Mouse (Mus musculus): ENCODE data around the gene Cyb5d1.

The Cyb5d1 gene

GRCm38 (mm10) chr11:69395235-69395633, at the start of gene Cyb5d1, which contains the start of gene Naa38:
Cyb5d1 (minus strand) TSS chr11:69395631.
Naa38 (plus strand) TSS chr11:69395487.
- peak; percentile 79 to 82 for DNase-seq (ENCODE audit: low spot score in 2 of 2)

- no peak for DNase-seq (ENCODE audit: low spot score in 2 of 2)
These were observed 47.9 kb upstream of the Cyb5d1 start for GRCm38 (mm10) chr11:69443328-69443727.

DNA sequence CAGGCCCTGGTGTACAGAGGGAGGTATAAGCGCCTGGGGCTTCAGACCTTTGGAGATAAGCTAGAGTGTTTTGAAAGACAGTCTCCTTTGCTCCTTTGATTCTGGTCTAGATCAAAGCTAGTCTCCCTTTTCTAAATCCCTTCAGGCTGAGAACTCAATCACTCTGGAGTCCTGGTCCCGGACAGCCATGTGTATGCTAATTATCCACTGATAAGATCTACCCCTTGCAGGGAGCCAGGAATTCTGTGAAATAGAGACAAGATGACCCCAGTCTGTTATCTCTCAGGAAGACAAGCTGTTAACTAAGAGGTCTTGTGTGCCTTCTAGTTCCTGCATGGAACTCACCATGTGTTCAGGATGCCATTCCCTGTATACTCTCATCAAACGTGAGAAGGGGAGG, 41.9 kb upstream of the Cyb5d1 start:
- DNase-seq (ENCODE audit: low spot score in 2 of 2) = no peak

DNA sequence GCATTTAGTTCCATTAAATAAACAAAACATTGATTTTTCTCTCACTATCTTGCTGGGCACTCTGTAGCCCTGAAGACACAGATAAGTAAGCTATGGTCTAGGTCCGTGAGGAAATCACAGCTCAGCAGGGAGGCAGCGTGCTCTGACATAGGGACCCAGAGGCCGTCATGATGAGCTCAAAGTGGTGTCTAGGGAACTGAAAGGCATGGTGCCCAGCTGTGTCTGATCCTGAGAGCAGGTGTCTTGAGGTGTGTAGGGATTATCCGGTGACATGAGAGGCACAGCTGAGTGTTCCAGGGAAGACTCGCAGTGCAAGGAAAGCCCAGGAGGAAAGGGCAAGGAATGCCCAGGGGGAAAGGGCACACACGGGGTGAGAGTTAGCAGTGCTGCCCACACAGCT, 37.8 kb upstream of the Cyb5d1 start:
- DNase-seq (ENCODE audit: low spot score in 2 of 2) = no peak

DNA sequence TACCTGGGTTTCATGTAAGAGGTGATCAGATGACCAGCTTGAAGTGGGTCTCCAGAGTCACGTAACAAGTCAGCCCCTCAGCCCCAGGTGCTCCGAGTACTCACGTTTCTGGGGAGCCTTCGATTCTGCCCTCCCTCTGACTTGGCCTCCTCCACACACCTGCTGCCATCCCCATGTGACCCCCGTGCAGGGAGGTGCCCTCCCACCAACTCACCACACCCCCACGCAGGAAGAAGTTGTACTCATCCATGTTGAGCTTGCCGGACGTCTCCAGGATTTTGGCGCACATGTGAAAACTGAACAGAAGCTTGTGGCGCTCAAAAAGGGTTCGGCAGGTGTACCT, 37.2 kb upstream of the Cyb5d1 start:
- DNase-seq (ENCODE audit: low spot score in 2 of 2) = no peak

DNA sequence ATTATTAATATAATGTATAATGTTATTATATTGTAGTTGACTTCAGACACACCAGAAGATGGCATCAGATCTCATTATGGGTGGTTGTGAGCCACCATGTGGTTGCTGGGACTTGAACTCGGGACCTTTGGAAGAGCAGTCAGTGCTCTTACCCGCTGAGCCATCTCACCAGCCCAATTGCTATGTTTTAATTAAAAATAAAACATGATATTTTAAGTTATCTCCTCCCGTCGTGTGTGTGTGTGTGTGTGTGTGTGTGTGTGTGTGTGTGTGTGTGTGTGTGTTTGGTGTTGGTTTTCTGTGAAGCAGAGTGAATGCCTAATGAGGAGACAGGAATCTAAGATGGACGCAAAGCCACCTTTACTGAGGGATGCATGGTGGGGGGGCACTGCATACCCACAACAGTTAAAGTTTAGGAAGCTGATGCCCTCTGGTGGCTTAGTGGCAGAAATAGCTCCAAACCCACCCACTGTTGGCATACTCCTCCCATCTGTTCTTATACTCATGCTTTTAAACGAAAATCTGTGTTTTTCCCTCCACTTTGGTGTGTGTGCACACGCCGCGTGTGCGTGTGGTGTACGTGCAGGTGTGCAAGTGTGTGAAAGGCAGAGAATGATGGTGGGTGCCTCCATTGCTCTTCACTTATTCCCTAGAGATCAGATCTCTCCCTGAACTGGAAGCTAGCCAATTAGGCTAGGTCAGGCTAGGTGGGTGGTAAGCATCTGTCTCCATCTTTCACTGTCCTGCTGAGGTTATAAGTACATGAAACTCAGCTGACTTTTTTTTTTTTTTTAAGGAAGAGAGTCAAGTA, 36.6 kb upstream of the Cyb5d1 start:
- DNase-seq (ENCODE audit: low spot score in 2 of 2) = peak; percentile 62 to 81

GRCm38 (mm10) chr11:69430631-69431030, 35.2 kb upstream of the Cyb5d1 start:
- no peak for DNase-seq (ENCODE audit: low spot score in 2 of 2)

- DNase-seq (ENCODE audit: low spot score in 2 of 2) = no peak
These were observed 33.9 kb upstream of the Cyb5d1 start for GRCm38 (mm10) chr11:69429313-69429712.

- DNase-seq (ENCODE audit: low spot score in 2 of 2) = no peak
These were observed 33.3 kb upstream of the Cyb5d1 start for GRCm38 (mm10) chr11:69428751-69429150.

- DNase-seq (ENCODE audit: low spot score in 2 of 2) = no peak
These were observed 30.8 kb upstream of the Cyb5d1 start for GRCm38 (mm10) chr11:69426246-69426645.

DNA sequence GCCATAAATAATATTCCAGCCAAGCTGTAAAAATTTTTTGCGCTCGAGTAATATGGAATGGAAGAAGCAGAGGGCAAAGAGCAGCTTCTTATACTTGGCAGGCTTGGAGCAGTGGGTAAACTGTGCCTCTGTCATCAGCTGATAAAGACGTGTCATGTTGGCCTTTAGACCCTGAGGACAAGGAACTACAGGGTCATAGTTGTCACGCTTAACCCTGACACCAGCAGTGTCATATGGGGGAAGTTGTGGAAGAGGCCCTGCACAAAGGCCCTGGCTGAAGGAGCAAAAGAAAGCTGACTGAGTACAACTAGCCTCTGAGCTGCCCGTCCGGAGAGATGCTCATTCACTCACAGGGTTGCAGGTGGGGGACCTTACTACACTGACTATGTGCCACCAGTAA, 28.5 kb upstream of the Cyb5d1 start:
- DNase-seq (ENCODE audit: low spot score in 2 of 2) = no peak

DNA sequence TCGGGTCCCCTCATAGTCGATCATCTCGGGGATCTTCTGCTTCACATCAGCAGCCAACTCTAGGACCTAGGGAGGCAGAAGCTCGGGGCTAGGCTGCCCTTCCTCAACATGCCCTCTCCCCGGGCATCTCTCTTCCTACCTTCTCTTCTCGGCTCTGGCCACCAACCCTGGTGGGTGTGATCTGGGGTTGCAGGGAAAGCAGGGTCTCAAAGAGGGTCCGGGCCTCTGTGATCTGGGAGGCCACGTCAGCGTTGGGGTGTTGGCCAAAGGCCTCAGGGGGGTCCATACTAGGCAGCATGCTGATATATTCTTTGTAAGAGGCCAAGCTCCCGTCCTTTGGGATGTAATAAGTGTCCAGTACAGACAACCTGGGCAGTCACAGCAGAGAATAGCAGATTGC, 27.4 kb upstream of the Cyb5d1 start:
- no peak for DNase-seq (ENCODE audit: low spot score in 2 of 2)

DNA sequence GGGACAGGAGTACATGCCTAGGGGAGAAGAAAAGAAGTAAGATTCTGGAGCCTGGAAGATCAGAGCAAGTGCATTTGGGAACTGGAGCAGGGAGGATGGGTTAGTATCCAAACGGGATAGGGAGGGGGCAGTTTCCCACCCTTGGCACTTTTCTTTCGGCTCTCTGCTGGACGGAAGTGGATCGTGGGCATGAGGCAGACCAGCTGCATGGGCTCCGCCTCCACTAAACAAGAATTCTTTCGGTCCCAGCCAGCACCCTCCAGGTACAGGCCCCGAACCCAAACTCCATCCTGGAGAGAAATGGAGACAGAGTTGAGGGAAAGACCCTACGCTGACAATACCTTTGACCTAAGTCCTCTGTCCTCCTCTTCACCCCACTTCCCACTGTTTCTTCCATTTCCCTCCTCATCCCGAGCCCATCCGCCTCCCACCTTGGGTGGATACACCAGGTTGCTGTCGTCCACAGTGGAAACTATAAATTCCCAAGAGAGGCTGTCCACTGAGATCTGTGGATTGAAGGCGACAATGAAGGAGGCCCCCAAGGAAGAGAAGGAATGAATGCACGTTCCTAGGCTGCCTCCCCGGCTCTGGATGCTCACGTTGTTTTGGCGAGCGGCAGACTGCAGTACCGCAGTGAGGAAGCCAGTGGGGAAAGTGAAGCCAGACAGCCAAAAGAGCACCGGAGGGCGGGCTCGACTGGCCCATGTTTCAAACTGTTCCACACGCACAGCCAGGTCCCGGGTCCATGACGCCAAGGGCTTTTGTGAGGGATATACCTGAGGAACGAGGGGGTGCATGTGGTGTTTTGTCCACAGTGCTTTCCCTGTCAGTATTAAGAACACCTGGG, 25.9 kb upstream of the Cyb5d1 start:
- DNase-seq (ENCODE audit: low spot score in 2 of 2) = no peak

DNA sequence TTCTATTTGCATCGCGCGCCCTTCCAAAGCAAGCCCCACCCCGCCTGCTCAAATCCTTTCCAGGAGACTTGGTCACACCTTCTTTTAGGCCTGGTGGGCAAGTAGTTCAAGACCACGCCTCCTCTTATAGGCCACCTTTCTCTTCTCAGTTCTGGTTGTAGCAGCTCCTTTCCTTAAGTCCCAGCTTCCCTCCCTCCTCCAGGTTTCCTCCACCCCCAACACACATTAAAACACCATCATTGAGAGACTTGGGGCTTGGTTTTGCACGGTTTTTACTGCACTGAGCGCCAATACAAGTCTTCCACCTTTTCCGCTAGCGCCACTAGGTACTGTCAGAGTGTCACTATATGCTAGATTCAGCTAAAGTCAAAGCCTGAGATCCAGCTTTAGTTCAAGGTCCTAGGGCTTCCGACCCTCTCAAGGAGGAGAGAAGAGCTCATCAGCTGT, 25.1 kb upstream of the Cyb5d1 start:
- no peak for DNase-seq (ENCODE audit: low spot score in 2 of 2)

DNA sequence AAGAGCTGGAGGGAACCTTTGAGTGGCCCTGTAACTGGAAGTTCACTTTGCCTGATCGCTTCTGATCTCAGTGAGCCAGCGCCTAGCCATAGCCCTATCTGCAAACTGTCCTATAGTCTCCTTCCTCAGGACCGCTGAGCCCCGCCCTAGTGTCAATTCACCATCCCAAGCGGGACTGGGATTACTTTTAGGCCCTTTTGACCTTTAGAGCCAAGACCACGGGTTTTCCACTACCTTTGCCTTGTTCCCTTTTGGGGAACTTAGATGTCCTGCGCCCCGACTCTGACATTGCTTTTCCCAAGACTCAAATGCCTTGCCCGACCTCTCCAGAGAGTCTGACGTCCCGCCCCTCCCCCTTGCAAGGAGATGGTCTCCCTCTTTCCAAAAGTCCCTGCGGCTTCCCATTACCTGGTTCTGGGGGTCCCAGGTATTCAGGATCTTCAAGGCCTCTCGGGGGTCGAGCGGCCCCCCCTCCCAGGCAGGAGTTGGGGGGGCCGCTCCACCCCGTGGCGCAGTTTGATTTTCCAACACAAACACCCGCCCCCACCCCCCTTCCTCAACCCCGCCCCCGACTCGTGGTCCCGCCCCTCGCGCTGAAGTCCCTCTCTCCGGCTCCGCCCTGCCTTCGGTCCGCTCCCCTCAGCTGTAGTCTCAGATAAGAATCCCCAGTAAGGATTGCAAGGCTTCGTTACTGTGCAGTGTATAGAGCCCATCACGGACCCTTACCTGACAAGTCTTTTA, 24.6 kb upstream of the Cyb5d1 start:
- DNase-seq (ENCODE audit: low spot score in 2 of 2) = peak in 1 of 2 experiments; percentile 62

GRCm38 (mm10) chr11:69419443-69419812, 24.0 kb upstream of the Cyb5d1 start:
- peak in 1 of 2 experiments; percentile 45 for DNase-seq (ENCODE audit: low spot score in 2 of 2)

GRCm38 (mm10) chr11:69418481-69419442, 23.3 kb upstream of the Cyb5d1 start:
- peak; percentile 84 to 87 for DNase-seq (ENCODE audit: low spot score in 2 of 2)

DNA sequence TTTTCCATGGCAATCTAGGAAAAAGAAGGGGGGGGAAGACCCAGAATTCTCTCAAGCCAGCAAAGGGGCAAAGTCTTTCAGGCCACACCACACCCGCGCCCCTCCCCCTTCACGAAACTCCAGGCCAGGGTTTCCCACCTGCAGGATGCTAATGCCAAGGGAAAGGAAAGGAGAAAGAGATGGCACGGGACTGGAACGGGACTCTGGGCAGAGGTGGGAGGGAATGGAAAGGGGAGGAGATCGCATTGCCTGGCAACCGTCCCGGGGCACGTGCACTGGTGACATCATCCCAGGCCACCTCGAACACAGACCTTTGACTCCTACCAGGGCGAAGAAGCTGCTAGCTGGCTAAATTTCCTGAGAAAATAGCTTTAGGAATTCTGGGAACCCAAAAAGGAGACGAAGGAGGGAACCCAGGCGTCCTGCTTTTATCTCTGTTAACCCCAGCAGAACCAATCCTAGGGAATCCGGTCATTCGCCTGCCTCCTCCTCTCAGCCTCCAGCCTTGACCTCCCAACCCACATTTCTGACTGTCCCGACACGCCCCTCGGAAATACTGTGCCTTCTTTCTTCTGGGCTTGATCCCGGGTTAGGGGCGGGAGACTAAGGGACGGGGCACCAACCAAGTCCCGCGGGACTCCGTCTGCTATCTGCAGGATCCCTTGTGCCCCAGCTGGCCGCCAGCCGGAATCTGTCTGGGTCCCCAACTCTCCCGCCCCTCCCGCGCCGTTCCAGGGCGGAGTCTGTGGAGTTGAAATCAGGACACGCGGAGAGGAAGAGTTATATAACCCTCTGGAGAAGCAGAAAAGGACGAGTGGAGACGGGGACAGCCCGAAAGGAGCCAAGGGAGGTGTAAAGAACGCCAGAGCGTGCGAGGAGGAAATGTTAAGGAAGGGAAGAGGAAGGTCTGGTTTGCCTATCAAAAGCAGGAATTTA, 22.3 kb upstream of the Cyb5d1 start:
- DNase-seq (ENCODE audit: low spot score in 2 of 2) = peak; percentile 60 to 66

- no peak for DNase-seq (ENCODE audit: low spot score in 2 of 2)
These were observed 21.6 kb upstream of the Cyb5d1 start for GRCm38 (mm10) chr11:69416921-69417448.

- no peak for DNase-seq (ENCODE audit: low spot score in 2 of 2)
These were observed 21.1 kb upstream of the Cyb5d1 start for GRCm38 (mm10) chr11:69416509-69416908.

All from thymus, postnatal 10 days (tissue).